Mouse (Mus musculus) heart, embryonic 13.5 days (tissue): ENCODE measurements around the gene Ankrd52. TPM values are rescaled to one million over a fixed set of nuclear protein-coding genes. Genes with fewer than 3 reads are reported as not detected.

ENCODE experiments used
- ATAC-seq: fragments of 200-750 bp; cut with Nextera tagmentation; 2 replicates; pipeline ENCODE4 v1.8.0; 2017; ENCODE audit warnings: moderate TSS enrichment; ENCODE audit not compliant: insufficient number of reproducible peaks, low FRiP score, low TSS enrichment; ENCODE audit errors: extremely low read depth
- H3K27ac ChIP-seq: fragments of 300-500 bp; sonication (generic); replicated peaks from 2 replicates; pipeline ENCODE4 v1.5.1; 2015; ENCODE audit warnings: moderate library complexity, mild to moderate bottlenecking, inconsistent platforms
- H3K27me3 ChIP-seq: fragments of 300-500 bp; sonication (generic); replicated peaks from 2 replicates; pipeline ENCODE4 v1.6.1; 2015; ENCODE audit warnings: mild to moderate bottlenecking, inconsistent platforms
- H3K36me3 ChIP-seq: fragments of 300-500 bp; sonication (generic); 2 replicates; pipeline ENCODE4 v1.6.1; 2015; ENCODE audit warnings: mild to moderate bottlenecking, inconsistent platforms
- H3K4me1 ChIP-seq: fragments of 300-500 bp; sonication (generic); 2 replicates; pipeline ENCODE4 v1.6.1; 2015; ENCODE audit warnings: inconsistent platforms
- H3K4me2 ChIP-seq: fragments of 300-500 bp; sonication (generic); 2 replicates; pipeline ENCODE4 v1.6.1; 2015; ENCODE audit warnings: inconsistent platforms, mild to moderate bottlenecking, moderate library complexity
- H3K4me3 ChIP-seq: fragments of 300-500 bp; sonication (generic); 2 replicates; pipeline ENCODE4 v1.5.1; 2015; ENCODE audit warnings: moderate library complexity, mild to moderate bottlenecking, inconsistent platforms
- H3K9ac ChIP-seq: fragments of 300-500 bp; sonication (generic); 2 replicates; pipeline ENCODE4 v1.6.1; 2015; ENCODE audit warnings: inconsistent platforms, mild to moderate bottlenecking, moderate library complexity
- H3K9me3 ChIP-seq: fragments of 300-500 bp; sonication (generic); 2 replicates; pipeline ENCODE4 v1.6.1; 2016; ENCODE audit warnings: inconsistent platforms
- WGBS: fragments of 180-500 bp; shearing (Covaris S2); methylation state at CpG from one replicate; pipeline ENCODE4 v1.1.7; 2015; ENCODE audit warnings: mixed read lengths; 5-methylcytosine and 5-hydroxymethylcytosine counted together
- polyA plus RNA-seq: library from polyadenylated mRNA; unstranded; fragments of >200 nt; fragmentation: Nextera tagmentation; extraction: Ambion mirVana; gene quantifications from 2 replicates; pipeline ENCODE4 v1.2.1, GENCODE M21; 2015

Ankrd52 gene
- polyA plus RNA-seq, 1 experiment from 2014 or later: 9.4 TPM

DNA sequence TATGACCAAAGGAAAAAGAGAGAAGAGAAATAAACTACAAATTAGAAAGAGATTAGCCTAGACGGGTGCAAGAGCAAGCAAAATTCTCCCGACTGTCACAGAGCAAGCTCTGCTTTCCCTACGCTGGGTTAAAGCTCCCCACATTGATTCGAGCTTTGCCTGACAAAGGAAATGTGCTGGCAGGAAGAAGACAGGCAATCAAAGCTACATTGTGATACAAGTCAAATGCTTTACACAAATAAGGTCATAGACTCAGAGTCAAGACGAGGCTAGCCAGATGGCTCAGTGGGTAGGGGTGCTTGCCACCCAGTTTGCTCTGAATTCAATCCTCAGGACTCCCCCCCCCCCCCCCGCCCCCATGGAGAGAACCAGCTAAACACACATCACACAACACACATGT is 6.9 kb upstream of the Ankrd52 start:
- Histone ChIP-seq H3K9ac (no peak overlapping the region), H3K4me1 (peaks cover 32% of the 10 kb centered on the region), H3K9me3 (no peaks in the 10 kb centered on the region), H3K4me2 (no peak overlapping the region), H3K36me3 (peaks cover 9% of the 10 kb centered on the region), H3K27ac (0 out of 2 replicates have a peak overlapping the region, but pooled peaks have one; percentile 93), H3K4me3 (no peak overlapping the region), H3K27me3 (no peaks in the 10 kb centered on the region)
- no peak for ATAC-seq
- 72% methylated on average over 5 of the region's 6 CpGs for WGBS

DNA sequence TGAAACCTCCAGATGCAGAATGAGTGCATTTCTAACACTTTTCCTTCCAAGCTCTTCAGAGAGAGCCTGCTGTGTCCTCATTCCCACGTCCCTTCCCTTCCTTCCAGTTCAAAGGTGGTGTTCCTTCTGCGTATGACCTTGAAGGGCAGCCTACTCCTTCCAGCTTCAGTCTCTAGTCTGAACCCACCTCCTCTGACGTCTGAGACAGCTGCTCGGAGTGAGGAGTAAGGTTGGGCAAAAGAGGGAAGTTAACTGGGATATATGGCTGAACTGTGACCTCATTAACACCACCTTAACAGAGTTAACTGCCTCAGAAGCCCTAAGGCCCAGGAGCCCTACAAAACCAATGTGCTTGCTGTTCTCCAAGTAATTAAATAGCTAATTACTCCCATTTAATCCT is 6.3 kb upstream of the Ankrd52 start:
- WGBS: 54% methylated on average over 4 of the region's 4 CpGs
- Histone ChIP-seq H3K36me3 (peaks cover 3% of the 10 kb centered on the region), H3K9ac (0 out of 2 replicates have a peak overlapping the region, but pooled peaks have one; percentile 6), H3K27ac (no peak overlapping the region), H3K4me1 (peaks cover 32% of the 10 kb centered on the region), H3K9me3 (no peaks in the 10 kb centered on the region), H3K4me2 (no peak overlapping the region), H3K4me3 (no peak overlapping the region), H3K27me3 (no peaks in the 10 kb centered on the region)
- no peak for ATAC-seq

DNA sequence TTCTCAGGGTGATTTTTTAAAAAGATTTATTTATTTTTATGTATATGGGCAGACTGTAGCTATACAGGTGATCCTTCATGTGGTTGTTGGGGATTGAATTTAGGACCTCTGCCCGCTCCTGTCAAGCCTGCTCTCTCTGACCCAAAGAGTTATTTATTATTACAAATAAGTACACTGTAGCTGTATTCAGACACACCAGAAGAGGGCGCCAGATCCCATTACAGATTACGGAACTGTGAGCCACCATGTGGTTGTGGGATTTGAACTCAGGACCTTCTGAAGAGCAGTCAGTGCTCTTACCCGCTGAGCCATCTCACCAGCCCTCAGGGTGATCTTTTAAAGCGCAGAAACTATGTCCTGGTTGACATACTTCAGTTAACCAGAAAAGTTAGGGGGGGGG is 4.8 kb upstream of the Ankrd52 start:
- 77% methylated on average over 5 of the region's 5 CpGs for WGBS
- Histone ChIP-seq H3K27ac (no peak overlapping the region), H3K27me3 (no peaks in the 10 kb centered on the region)

DNA sequence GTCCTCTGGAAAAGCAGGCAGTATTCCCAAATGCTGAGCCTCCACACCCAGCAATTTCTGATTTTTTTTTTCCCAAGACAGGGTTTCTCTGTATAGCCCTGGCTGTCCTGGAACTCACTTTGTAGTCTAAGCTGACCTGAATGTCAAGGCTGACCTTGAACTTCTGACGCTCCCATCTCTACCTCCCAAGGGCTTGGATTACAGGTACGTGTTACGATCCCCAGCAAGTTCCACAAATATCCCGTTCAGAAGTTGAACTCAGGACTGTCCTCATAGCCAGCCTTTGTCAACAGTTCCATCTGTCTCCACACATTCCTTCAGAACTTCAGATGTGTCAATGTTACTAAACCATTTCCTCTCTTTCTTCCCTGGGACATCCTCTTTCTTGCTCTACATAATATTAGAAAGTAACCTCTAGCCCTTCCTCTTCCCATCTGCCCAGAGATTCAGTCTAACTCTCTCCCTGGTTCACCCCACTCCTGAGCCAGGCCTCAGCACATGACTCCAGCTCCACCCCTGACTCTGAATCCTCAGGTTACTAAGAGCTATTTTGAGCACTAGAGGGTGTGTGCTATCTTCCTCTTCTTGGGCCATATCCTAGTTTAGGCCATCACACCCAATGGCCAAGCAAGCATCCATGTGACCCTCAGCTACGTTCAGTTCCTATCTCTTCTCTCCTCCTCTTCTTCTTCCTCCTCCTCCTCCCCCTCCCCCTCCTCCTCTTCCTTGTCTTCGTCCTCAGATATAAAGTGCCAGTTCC is 3.7 kb upstream of the Ankrd52 start:
- H3K4me3 ChIP-seq: no peak overlapping the region

More for the DNA sequence above, 4.8 kb upstream of the Ankrd52 start:
- ATAC-seq: no peak
- H3K9ac ChIP-seq: no peak overlapping the region
- H3K4me2 ChIP-seq: no peak overlapping the region
- H3K4me1 ChIP-seq: peaks cover 39% of the 10 kb centered on the region
- H3K4me3 ChIP-seq: no peak overlapping the region
- H3K36me3 ChIP-seq: no peaks in the 10 kb centered on the region
- H3K9me3 ChIP-seq: no peaks in the 10 kb centered on the region

DNA sequence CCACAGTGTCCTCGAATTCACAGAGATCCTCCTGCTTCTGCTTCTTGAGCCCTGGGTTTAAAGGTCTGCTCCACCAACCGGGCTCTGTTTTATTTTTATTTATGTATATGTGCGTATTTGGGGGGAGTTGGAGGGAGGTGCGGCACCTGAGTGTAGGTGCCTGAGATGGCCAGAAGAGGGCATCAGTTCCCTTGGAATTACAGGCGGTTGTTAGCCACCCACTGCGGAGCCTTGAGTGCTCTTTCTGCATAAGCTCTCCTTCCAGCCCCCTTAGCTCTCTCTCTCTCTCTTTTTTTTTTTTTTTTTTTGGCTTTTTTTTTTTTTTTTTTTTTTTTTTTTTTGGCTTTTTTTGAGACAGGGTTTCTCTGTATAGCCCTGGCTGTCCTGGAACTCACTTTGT is 2.5 kb upstream of the Ankrd52 start:
- no peaks in the 10 kb centered on the region for H3K9me3 ChIP-seq
- no peak overlapping the region for H3K4me2 ChIP-seq
- H3K27me3 ChIP-seq: no peaks in the 10 kb centered on the region
- H3K4me1 ChIP-seq: peaks cover 44% of the 10 kb centered on the region
- H3K27ac ChIP-seq: no peak overlapping the region
- H3K36me3 ChIP-seq: peaks cover 12% of the 10 kb centered on the region
- no peak overlapping the region for H3K4me3 ChIP-seq
- 73% methylated on average over 6 of the region's 6 CpGs for WGBS
- no peak overlapping the region for H3K9ac ChIP-seq
- no peak for ATAC-seq

More for the DNA sequence above, 3.7 kb upstream of the Ankrd52 start:
- Histone ChIP-seq H3K27me3 (no peaks in the 10 kb centered on the region), H3K27ac (peak overlapping the region; percentile 80), H3K36me3 (no peaks in the 10 kb centered on the region), H3K4me1 (peaks cover 36% of the 10 kb centered on the region), H3K9ac (no peak overlapping the region), H3K9me3 (no peaks in the 10 kb centered on the region), H3K4me2 (no peak overlapping the region)
- ATAC-seq: no peak
- 47% methylated on average over 6 of the region's 6 CpGs for WGBS

DNA sequence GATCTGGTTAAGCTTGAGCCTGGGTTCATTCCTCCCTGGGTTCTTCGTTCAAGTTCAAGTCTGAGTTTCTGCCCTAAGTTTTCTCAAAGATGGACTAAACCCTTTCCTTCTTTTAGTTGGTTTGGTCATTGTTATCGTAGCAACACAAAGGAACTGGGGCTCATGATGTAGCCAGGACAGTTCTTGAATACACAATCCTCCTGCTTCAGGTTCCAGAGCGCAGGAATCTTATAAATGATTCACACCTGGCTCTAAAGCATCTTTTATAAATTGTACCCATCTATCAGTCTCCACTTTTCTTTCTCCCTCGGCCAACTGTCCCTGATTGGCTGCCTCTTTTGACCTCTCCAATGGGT is 838 bp upstream of the Ankrd52 start:
- Histone ChIP-seq H3K27ac (peak overlapping the region; percentile 94), H3K27me3 (no peaks in the 10 kb centered on the region), H3K4me2 (peak overlapping the region; percentile 83), H3K9me3 (no peaks in the 10 kb centered on the region), H3K9ac (peak overlapping the region; percentile 98), H3K4me1 (peaks cover 38% of the 10 kb centered on the region), H3K36me3 (peaks cover 29% of the 10 kb centered on the region), H3K4me3 (peak overlapping the region; percentile 87)
- no peak for ATAC-seq
- 47% methylated on average over 4 of the region's 4 CpGs for WGBS

DNA sequence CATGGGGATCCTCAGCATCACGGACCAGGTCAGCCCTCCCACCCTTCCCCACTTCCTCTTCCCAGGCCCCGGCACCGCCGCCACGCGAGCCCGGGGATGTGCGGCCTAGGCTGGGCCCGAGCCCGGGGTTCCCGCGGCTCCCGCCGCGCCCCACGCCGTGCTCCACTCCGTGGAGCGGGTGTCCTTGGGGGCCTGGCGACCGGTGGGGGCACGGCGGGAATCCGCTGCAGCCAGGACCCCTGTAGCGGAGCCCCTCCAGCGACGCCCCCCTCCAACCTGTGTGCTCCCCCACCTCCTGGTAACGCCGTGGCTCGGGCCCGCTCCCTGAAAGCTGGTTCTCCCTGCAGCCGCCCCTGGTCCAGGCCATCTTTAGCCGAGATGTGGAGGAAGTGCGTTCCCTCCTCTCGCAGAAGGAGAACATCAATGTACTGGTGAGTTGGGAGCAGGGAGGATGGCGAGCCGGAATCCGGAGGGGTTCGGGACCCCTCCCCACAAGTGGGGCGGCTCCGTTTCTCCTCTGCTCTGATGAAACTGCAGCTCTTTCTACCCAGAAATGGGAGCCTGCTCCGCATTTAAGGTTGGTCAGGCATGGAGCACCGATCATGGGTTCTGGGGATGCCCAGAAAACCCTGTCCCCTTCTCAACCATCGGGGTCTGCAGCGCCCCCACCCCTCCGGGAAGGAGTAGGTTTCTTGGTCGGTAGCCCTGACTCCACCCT is 466 bp downstream of the Ankrd52 start:
- Histone ChIP-seq H3K4me2 (peak overlapping the region; percentile 83), H3K4me3 (peak overlapping the region; percentile 87), H3K27ac (peak overlapping the region; percentile 94), H3K4me1 (peaks cover 38% of the 10 kb centered on the region), H3K36me3 (peaks cover 42% of the 10 kb centered on the region), H3K9me3 (no peaks in the 10 kb centered on the region), H3K9ac (peak overlapping the region; percentile 98), H3K27me3 (no peaks in the 10 kb centered on the region)
- WGBS: under 1% methylated on average over 46 of the region's 47 CpGs
- ATAC-seq: no peak

DNA sequence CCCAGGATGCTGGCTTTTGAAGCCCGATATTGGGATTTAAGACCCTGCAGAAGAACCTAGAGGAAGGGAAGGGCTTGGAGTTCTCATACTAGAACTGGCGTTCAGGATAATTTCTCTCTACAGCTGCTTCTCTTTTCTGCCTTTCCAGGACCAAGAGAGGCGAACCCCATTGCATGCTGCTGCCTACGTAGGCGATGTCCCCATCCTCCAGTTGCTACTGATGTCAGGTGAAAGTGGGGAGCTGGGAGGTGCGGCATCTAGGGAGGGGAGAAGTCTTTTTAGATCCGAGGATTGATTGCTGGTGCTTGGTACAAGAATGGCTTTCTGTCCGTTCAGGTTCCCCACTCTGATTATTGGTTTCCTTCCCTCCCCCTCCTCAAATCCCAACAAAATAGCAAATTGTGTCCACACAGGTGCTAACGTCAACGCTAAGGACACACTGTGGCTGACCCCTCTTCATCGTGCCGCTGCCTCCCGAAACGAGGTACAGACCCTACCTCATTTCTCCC is 1.1 kb downstream of the Ankrd52 start:
- Histone ChIP-seq H3K4me1 (peaks cover 35% of the 10 kb centered on the region), H3K9me3 (no peaks in the 10 kb centered on the region), H3K4me3 (peak overlapping the region; percentile 87), H3K36me3 (peaks cover 48% of the 10 kb centered on the region), H3K27ac (peak overlapping the region; percentile 94), H3K4me2 (peak overlapping the region; percentile 83), H3K9ac (peak overlapping the region; percentile 98), H3K27me3 (no peaks in the 10 kb centered on the region)
- no peak for ATAC-seq
- 61% methylated on average over 14 of the region's 14 CpGs for WGBS

DNA sequence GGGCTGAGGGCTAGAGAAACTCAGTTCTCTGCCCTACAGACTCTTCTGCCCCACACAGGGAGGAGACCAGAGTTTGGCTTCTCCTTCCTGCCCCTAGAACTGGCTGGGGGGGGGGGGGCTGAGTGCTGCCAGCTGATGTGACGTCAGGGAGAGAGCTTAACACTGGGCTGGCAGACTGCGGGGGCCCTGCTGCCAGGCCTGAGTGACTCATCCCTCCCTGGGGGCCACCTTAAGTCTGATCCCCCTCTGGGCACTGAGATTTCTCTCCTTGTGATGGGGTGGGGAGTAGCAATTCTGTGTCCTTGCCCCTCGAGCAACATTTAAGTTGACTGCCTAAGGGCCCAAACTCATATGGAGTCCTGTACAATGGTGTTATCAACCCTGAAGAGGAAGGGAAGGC is 1.5 kb downstream of the Ankrd52 start:
- WGBS: 70% methylated on average over 3 of the region's 3 CpGs
- H3K27me3 ChIP-seq: no peaks in the 10 kb centered on the region
- H3K9ac ChIP-seq: peak overlapping the region; percentile 98
- peak overlapping the region; percentile 87 for H3K4me3 ChIP-seq
- no peaks in the 10 kb centered on the region for H3K9me3 ChIP-seq
- H3K36me3 ChIP-seq: peaks cover 53% of the 10 kb centered on the region
- no peak for ATAC-seq
- H3K27ac ChIP-seq: no peak overlapping the region
- peak overlapping the region; percentile 83 for H3K4me2 ChIP-seq
- H3K4me1 ChIP-seq: peaks cover 30% of the 10 kb centered on the region

DNA sequence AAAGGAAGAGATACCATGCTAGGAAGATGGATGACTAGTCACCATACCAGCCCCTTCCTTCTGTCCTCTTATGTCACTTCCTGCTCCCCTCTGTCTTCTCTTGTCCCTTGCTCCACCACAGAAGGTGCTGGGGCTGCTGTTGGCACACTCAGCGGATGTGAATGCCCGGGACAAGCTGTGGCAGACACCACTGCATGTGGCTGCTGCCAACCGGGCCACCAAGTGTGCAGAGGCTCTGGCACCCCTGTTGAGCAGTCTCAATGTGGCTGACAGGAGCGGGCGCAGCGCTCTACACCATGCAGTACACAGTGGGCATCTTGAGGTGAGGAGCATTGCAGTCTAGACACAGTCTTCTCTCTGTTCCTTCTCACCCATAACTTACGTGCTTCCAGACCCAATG is 2.3 kb downstream of the Ankrd52 start:
- 94% methylated on average over 7 of the region's 7 CpGs for WGBS
- H3K9ac ChIP-seq: peak overlapping the region; percentile 98; the same call in 1 of the 2 replicates
- H3K4me1 ChIP-seq: peaks cover 29% of the 10 kb centered on the region
- H3K27ac ChIP-seq: no peak overlapping the region
- no peak overlapping the region for H3K4me2 ChIP-seq
- no peaks in the 10 kb centered on the region for H3K9me3 ChIP-seq
- no peak overlapping the region for H3K4me3 ChIP-seq
- no peaks in the 10 kb centered on the region for H3K27me3 ChIP-seq
- peaks cover 61% of the 10 kb centered on the region for H3K36me3 ChIP-seq
- ATAC-seq: no peak

DNA sequence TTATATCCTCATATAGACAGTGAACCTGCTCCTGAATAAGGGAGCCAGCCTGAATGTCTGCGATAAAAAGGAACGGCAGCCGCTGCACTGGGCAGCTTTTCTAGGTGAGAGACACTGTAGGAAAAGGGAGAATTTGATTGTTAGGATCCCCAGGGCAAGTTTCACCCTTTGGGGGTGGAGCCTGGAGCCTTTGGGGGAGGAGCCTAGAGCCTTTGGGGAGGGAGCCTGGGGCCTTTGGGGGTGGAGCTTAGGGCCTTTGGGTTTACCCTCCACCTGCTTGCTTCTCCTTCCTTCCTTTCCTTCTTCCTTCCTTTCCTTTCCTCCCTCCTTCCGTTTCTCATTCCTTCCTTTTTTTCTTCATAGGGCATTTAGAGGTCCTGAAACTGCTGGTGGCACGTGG is 3.6 kb downstream of the Ankrd52 start:
- no peak for ATAC-seq
- peaks cover 29% of the 10 kb centered on the region for H3K4me1 ChIP-seq
- H3K4me3 ChIP-seq: no peak overlapping the region
- H3K9ac ChIP-seq: no peak overlapping the region
- peaks cover 74% of the 10 kb centered on the region for H3K36me3 ChIP-seq
- no peaks in the 10 kb centered on the region for H3K27me3 ChIP-seq
- no peaks in the 10 kb centered on the region for H3K9me3 ChIP-seq
- WGBS: 83% methylated on average over 5 of the region's 5 CpGs
- H3K27ac ChIP-seq: no peak overlapping the region
- no peak overlapping the region for H3K4me2 ChIP-seq
